Mouse (Mus musculus) forebrain, embryonic 10.5 days (tissue): ENCODE data around the gene Mest. TPM values are rescaled to one million over a fixed set of nuclear protein-coding genes. Genes with fewer than 3 reads are reported as not detected.

ENCODE experiments used
- DNase-seq: peaks from one replicate; pipeline ENCODE4 v3.0.0-alpha.2; 2017; ENCODE audit warnings: low spot score; ENCODE audit errors: extremely low spot score
- H3K27ac ChIP-seq: fragments of 300-500 bp; sonication (generic); 2 replicates; pipeline ENCODE4 v1.5.1; 2016; ENCODE audit warnings: mild to moderate bottlenecking
- H3K27me3 ChIP-seq: fragments of 300-500 bp; sonication (generic); 2 replicates; pipeline ENCODE4 v1.6.1; 2016; ENCODE audit warnings: mild to moderate bottlenecking; ENCODE audit not compliant: poor library complexity, severe bottlenecking
- H3K36me3 ChIP-seq: fragments of 300-500 bp; sonication (generic); replicated peaks from 2 replicates; pipeline ENCODE4 v1.6.1; 2016; ENCODE audit warnings: mild to moderate bottlenecking, moderate library complexity
- H3K4me1 ChIP-seq: fragments of 300-500 bp; sonication (generic); 2 replicates; pipeline ENCODE4 v1.6.1; 2016
- H3K4me3 ChIP-seq: fragments of 300-500 bp; sonication (generic); 2 replicates; pipeline ENCODE4 v1.5.1; 2016; ENCODE audit warnings: mild to moderate bottlenecking, moderate library complexity
- H3K9me3 ChIP-seq: fragments of 300-500 bp; sonication (generic); 2 replicates; pipeline ENCODE4 v1.6.1; 2016; ENCODE audit warnings: mild to moderate bottlenecking, moderate library complexity
- WGBS: fragments of 180-500 bp; shearing (Covaris S2); methylation state at CpG from one replicate; pipeline ENCODE4 v1.1.7; 2016; 5-methylcytosine and 5-hydroxymethylcytosine counted together
- polyA plus RNA-seq: library from polyadenylated mRNA; unstranded; fragments of >200 nt; fragmentation: Nextera tagmentation; extraction: Ambion mirVana; gene quantifications from 2 replicates; pipeline ENCODE4 v1.2.1, GENCODE M21; 2016

Mest gene
- polyA plus RNA-seq, result 2,195 and 2,268 TPM in 2 replicates

DNA sequence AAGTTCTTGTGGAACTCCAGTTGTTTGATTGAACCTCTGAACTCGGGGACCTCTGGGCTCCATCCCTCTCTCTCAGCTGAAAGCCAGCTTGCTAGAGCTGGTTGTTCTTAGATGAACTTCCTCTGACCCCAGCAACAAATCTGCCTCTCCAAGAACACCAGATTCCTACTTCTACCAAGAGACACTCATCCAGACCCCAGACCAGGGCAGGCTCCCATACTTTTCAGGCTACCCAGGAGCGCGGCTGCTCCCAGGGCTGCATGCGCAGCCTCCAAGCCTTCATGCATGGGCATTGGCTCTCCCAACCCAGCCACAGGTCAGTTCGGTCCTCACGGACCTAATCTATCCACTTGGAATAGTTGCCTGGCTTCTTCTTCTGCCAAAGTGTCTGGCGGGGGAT lies at the start of gene Mest:
Mest (plus strand) TSS at position 217 of the 400 bp plus-strand sequence.
- no peak for DNase-seq
- no peaks in the 10 kb centered on the region for H3K36me3 ChIP-seq
- H3K4me3 ChIP-seq, result no peak within 1 kb of the TSS
- peaks cover 37% of the 10 kb centered on the region for H3K4me1 ChIP-seq
- no peaks in the 10 kb centered on the region for H3K27me3 ChIP-seq
- WGBS, result 67% methylated on average over 7 of the region's 7 CpGs
- no peaks in the 10 kb centered on the region for H3K9me3 ChIP-seq
- H3K27ac ChIP-seq, result peak within 1 kb of the TSS; percentile 81

DNA sequence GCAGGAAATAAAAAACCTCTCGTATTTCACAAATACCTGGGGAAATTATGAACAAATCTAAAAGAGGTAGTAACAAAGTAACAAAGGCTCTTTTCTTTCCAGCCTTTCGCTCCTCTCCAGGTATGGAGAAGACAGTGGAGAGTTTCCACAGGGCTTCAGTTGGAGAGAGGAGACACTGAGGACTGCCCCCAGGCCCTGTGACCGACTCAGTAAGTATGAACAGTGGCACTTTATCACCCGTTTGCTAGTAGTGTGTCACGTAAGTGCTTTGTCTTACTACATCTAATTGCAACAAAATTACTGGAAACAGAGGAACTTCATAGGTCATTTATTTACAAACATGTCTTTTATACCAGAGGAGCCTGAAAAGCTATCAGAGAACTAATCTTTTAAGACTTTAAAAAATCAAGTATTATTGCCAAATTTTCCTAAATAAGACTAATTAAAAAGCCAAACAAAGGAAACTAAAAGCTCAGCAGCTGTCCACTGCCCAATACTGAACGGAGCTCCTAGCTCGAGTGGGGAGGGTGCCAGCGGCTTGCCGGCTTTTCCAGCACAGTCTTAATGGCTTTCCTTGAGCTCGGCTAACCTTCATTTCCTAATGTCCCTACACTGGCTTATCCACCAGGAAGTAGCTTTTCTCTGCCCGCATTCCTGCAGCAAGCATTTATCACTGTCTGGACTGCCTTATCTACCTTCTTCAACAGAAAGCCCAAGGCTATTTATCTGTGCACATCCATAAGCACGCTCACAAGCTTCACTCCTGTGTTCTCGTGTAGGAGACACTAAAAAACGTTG lies 49.4 kb upstream of the Mest start:
- Histone ChIP-seq H3K27ac (peak overlapping the region; percentile 93), H3K27me3 (peaks cover 9% of the 10 kb centered on the region), H3K4me1 (peaks cover 94% of the 10 kb centered on the region), H3K36me3 (no peaks in the 10 kb centered on the region), H3K4me3 (peak overlapping the region; percentile 16; the same call in 1 of the 2 replicates), H3K9me3 (no peaks in the 10 kb centered on the region)
- DNase-seq, result no peak
- 30% methylated on average over 14 of the region's 14 CpGs for WGBS

DNA sequence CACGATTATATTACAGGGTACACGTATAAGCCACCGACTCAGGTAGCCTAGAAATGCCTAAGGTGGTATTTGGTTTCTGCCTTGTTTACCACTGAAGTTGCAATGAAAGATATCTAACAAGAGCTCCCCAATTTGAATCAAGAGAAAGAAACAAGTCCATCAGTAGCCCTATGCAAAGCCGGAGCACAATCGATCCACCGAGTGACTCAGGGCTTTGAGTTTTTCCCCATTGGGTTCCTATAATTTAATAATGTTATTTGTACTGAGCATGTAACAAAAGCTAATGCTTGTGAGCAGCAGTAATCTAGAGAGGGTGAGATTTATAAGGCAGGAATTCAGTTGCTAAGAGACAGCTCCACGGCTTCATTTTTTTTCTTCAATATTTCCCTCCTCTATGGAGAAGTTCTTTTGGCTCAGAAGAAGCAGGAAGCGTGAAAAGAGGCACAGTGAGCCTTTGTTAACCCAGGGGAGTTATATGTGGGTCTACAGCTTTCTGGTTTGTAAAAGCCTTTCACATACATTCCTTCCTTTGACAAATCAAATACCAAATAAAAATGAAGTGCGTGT lies 48.5 kb upstream of the Mest start:
- 43% methylated on average over 9 of the region's 9 CpGs for WGBS
- H3K27ac ChIP-seq, result peak overlapping the region; percentile 93
- H3K36me3 ChIP-seq, result 0 out of 2 replicates have a peak, but pooled peaks cover 2% of the 10 kb centered on the region
- peaks cover under 1% of the 10 kb centered on the region; the same call in 1 of the 2 replicates for H3K27me3 ChIP-seq
- peak overlapping the region; percentile 28 for H3K4me3 ChIP-seq
- peaks cover 94% of the 10 kb centered on the region for H3K4me1 ChIP-seq
- H3K9me3 ChIP-seq, result no peaks in the 10 kb centered on the region
- no peak for DNase-seq

DNA sequence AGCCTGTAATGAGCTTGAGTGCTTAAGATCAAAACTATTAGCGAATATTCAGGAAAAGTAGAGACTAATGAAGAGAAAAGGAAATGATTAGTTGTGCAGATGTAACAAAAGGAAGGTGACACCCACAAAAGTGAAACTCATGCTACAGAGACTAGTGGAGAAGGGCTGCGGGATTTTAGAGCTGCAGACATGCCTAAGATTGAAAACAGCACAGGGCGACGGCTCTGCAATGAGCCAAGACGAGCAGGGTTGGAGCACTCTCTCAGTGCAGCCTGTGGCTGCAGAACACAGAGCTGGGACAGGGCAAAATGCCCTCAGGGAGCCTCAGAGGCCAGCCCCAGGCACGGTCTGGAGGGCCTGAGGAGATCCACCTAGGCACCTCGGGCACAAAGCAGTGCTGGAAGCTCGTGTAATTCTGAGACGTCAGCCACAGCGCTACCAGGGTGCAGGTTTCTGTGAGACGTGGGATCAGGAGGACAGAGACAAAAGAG lies 48.0 kb upstream of the Mest start:
- H3K9me3 ChIP-seq, result no peaks in the 10 kb centered on the region
- H3K27me3 ChIP-seq, result no peaks in the 10 kb centered on the region
- 10% methylated on average over 11 of the region's 11 CpGs for WGBS
- peaks cover 95% of the 10 kb centered on the region for H3K4me1 ChIP-seq
- peak; percentile 55 for DNase-seq
- peak overlapping the region; percentile 28 for H3K4me3 ChIP-seq
- peaks cover 2% of the 10 kb centered on the region; the same call in 1 of the 2 replicates for H3K36me3 ChIP-seq
- peak overlapping the region; percentile 93 for H3K27ac ChIP-seq

DNA sequence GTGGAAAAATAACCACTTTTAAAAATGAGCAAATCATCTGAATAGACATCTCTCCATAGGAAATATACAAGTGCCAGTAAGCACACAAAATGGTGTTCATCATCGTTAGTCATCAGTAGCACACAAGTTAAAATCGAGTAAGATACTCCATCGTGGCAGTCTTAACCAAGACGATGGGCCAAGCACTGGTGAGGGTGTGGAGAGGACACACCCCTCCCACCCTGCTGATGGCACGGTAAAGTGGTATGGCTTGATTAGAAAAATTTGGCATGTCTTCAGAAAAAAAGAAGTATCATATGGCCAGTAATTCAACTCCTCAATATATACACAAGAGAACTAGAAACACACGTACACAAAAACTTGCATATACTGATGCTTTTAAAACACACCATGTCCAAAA lies 46.8 kb upstream of the Mest start:
- H3K36me3 ChIP-seq, result peaks cover 2% of the 10 kb centered on the region; the same call in 1 of the 2 replicates
- no peaks in the 10 kb centered on the region for H3K9me3 ChIP-seq
- no peak for DNase-seq
- peaks cover 98% of the 10 kb centered on the region for H3K4me1 ChIP-seq
- H3K4me3 ChIP-seq, result no peak overlapping the region
- WGBS, result 86% methylated on average over 6 of the region's 6 CpGs
- no peaks in the 10 kb centered on the region for H3K27me3 ChIP-seq
- H3K27ac ChIP-seq, result peak overlapping the region; percentile 93

DNA sequence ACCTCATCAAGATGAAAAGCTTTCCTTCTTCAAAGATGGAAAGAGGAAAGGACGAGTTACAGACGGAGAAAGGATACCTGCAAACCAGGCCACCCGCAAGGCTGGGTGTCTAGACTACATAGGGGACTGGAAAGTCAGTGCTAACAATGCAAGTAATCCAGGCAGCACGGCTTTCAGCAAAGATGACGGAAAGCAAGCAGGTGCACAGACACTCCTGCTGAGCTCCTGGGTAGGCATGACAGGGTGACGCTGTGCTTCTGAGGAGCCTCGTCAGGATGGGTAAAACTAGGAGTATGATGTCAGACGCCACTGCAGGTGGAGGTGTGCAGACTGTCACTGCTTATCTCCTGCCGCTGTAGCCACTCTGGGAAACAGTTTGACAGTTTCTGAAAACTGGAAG lies 45.8 kb upstream of the Mest start:
- no peak overlapping the region for H3K4me3 ChIP-seq
- DNase-seq, result no peak
- H3K9me3 ChIP-seq, result no peaks in the 10 kb centered on the region
- peaks cover 96% of the 10 kb centered on the region for H3K4me1 ChIP-seq
- 74% methylated on average over 9 of the region's 9 CpGs for WGBS
- H3K27ac ChIP-seq, result peak overlapping the region; percentile 71
- H3K36me3 ChIP-seq, result peaks cover 2% of the 10 kb centered on the region; the same call in 1 of the 2 replicates
- no peaks in the 10 kb centered on the region for H3K27me3 ChIP-seq

DNA sequence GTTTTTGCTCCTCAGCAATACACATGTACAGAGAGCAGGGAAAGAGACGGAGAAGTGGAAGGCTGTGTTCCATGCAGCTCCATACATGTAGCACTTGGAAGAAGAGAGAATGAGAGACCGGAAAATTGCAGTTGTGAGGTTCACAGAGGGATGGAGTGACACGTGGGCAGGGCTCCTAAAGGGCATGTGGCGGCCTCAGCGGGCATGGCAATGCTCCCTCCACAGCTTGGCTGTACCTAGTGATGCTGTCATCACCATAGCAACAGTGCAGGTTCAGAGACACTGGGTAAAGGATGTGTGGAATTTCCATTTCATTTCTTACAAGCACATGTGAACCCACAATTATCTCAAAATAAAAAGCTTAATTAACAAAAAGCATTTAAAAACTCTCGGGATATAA lies 44.9 kb upstream of the Mest start:
- H3K9me3 ChIP-seq, result no peaks in the 10 kb centered on the region
- DNase-seq, result no peak
- H3K36me3 ChIP-seq, result peaks cover 7% of the 10 kb centered on the region; the same call in 1 of the 2 replicates
- 78% methylated on average over 6 of the region's 6 CpGs for WGBS
- peak overlapping the region; percentile 75 for H3K27ac ChIP-seq
- H3K27me3 ChIP-seq, result no peaks in the 10 kb centered on the region
- no peak overlapping the region for H3K4me3 ChIP-seq
- peaks cover 96% of the 10 kb centered on the region for H3K4me1 ChIP-seq

DNA sequence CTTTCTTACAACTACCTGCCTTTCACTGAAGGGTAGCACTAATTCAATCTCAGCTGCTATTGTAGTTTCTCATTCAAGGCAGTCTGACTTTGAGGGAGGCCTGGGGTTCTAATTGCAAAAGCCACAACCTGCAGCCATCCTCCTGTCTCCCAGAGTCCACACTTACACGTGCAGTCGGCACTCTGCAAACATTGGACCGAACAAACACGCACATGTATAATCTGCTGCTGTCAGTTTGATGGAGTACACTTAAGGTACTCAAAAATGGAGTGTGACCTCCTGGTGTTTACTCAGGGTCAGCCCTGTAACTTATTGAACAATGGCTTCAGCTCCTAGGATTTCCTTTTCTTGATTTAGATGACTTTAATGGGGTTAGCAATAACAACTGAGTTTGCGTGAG lies 43.8 kb upstream of the Mest start:
- 82% methylated on average over 5 of the region's 5 CpGs for WGBS
- Histone ChIP-seq H3K27ac (peak overlapping the region; percentile 74), H3K27me3 (no peaks in the 10 kb centered on the region), H3K36me3 (peaks cover 7% of the 10 kb centered on the region; the same call in 1 of the 2 replicates), H3K9me3 (no peaks in the 10 kb centered on the region), H3K4me3 (no peak overlapping the region), H3K4me1 (peaks cover 85% of the 10 kb centered on the region)
- DNase-seq, result no peak

DNA sequence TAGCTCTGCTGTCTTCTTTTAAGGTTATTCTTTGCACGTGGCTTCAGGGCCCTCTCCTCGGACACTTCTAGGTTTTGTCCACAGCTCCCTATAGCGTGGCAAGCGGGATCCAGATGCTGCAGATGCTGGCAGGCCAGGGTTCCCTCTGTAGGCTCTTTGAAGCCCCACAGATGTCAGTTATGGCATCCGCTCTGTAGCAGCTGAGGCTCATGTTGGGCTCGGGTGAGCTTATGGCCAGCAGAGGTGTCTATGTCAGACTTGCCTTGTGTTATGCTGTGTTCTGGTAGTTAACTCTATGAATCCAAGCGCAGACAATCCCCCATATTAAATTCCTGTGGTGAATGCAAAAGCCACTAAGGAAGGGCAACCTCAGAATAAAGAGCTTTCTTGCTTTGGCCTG lies 42.9 kb upstream of the Mest start:
- DNase-seq, result no peak
- Histone ChIP-seq H3K27me3 (no peaks in the 10 kb centered on the region), H3K27ac (peak overlapping the region; percentile 48), H3K4me1 (peaks cover 76% of the 10 kb centered on the region), H3K9me3 (no peaks in the 10 kb centered on the region), H3K36me3 (peaks cover 7% of the 10 kb centered on the region; the same call in 1 of the 2 replicates), H3K4me3 (no peak overlapping the region)
- 80% methylated on average over 7 of the region's 7 CpGs for WGBS

DNA sequence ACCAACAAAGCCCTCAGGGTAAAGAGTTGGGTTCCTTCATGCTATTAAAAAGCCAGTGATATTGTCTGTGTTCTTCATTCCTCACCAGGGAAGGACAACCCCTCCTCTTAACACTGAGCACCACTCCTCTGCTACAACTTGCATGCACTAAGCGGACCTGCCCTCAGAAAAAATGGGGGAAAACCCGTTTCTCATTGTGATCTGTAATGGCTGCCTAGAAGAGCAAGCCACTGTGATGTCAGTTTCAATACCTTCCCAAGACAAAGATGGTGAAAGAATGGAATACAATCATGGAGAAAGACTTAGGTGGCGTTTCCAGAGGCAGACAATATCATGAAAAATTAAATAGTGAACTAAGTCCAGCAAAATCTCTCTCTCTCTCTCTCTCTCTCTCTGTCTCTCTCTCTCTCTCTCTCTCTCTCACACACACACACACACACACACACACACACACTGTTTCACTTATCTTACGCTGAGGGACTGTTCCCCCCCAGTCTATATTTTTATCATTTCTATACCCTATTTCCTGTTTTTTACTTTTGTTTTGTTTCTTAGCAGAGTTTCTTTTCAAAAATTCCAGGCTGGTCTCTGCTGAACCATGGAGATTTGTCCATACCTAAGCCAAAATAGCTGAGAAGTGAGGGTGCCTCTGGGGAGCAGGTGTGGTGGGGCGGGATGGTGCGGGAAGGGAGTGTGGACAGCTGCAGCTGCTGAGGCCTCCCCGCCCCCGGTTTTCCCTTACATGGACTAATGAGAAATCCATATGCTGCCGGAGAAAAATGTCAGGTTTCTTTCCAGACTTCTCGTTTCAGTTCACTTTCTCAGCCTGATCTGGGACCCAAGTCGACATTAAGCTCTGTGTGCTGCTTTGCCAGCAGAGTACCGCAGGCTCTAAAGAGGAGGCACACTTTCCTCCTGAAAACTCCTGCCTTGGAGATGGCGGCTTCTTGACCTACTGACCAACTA lies 41.1 kb upstream of the Mest start:
- Histone ChIP-seq H3K4me3 (no peak overlapping the region), H3K27me3 (no peaks in the 10 kb centered on the region), H3K36me3 (peaks cover 7% of the 10 kb centered on the region; the same call in 1 of the 2 replicates), H3K27ac (peak overlapping the region; percentile 71), H3K4me1 (peaks cover 58% of the 10 kb centered on the region), H3K9me3 (no peaks in the 10 kb centered on the region)
- 78% methylated on average over 13 of the region's 13 CpGs for WGBS
- no peak for DNase-seq

DNA sequence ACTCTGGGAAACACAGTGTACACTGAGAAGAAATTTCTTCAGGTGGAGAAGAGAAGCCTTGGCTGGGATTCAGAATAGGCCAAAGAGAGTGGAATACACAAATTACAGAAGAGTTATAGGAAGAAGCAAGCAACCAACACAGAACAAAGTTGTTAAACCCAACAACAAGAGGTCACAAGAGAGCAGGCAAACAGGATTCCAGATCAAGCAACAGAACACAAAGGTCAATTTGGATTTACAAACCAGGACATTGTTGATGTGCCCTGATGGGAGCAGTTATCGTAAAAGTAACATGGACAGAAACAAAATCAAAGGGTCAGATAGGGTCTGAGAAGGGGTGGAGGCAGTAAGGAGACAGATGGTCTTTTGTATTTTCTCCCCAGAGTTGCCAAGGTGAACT lies 38.8 kb upstream of the Mest start:
- 87% methylated on average over 1 of the region's 1 CpGs for WGBS
- no peaks in the 10 kb centered on the region for H3K9me3 ChIP-seq
- H3K36me3 ChIP-seq, result peaks cover 12% of the 10 kb centered on the region; the same call in 1 of the 2 replicates
- DNase-seq, result no peak
- H3K4me1 ChIP-seq, result peaks cover 35% of the 10 kb centered on the region
- no peaks in the 10 kb centered on the region for H3K27me3 ChIP-seq
- no peak overlapping the region for H3K4me3 ChIP-seq
- no peak overlapping the region for H3K27ac ChIP-seq

DNA sequence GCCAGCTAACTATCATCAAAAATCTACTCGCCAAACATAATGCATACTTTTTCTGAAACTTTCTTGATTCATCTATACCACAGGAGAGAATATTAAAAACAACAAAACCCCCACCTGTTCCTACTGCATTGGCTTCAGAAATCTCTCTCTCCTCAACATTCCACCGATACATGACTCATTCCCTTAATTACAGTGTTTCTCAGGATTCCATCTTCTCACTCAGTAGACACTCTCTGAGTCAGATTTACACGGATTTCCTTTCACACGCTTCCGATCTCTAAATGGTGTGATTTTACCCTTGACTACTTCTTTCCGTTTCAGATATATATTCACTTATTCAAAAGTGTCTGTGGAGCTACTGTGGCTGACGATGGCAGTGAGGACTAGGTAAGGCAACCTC lies 36.1 kb upstream of the Mest start:
- Histone ChIP-seq H3K27ac (no peak overlapping the region), H3K4me3 (no peak overlapping the region), H3K27me3 (no peaks in the 10 kb centered on the region), H3K36me3 (0 out of 2 replicates have a peak, but pooled peaks cover 11% of the 10 kb centered on the region), H3K9me3 (no peaks in the 10 kb centered on the region), H3K4me1 (peaks cover 16% of the 10 kb centered on the region)
- 94% methylated on average over 7 of the region's 7 CpGs for WGBS
- DNase-seq, result no peak
